Mouse (Mus musculus) embryonic fibroblast, embryonic 13.5 days (primary cell): ENCODE measurements around the gene Mob1a. TPM values are rescaled to one million over a fixed set of nuclear protein-coding genes. Genes with fewer than 3 reads are reported as not detected.

Experiments used
- H3K27ac ChIP-seq: 2 replicates; pipeline ENCODE4 v1.5.1; 2012; ENCODE audit warnings: low read length, control low read depth, inconsistent platforms; ENCODE audit not compliant: insufficient read depth
- H3K4me1 ChIP-seq: 2 replicates; pipeline ENCODE4 v1.6.1; 2011; ENCODE audit warnings: low read length; ENCODE audit not compliant: control insufficient read depth, insufficient read depth
- H3K4me3 ChIP-seq: 2 replicates; pipeline ENCODE4 v1.5.1; 2011; ENCODE audit warnings: mild to moderate bottlenecking, control low read depth, low read length; ENCODE audit not compliant: insufficient read depth
- CTCF ChIP-seq: IDR thresholded peaks from 2 replicates; pipeline ENCODE4 v1.5.1; 2011; ENCODE audit warnings: mild to moderate bottlenecking, control low read depth, low read length, moderate library complexity, borderline replicate concordance; ENCODE audit not compliant: insufficient read depth
- POLR2A ChIP-seq: IDR thresholded peaks from 2 replicates; pipeline ENCODE4 v1.6.1; 2011; ENCODE audit warnings: low read depth, mild to moderate bottlenecking, control low read depth, low read length, moderate library complexity
- polyA plus RNA-seq: library from polyadenylated mRNA; stranded (reverse); fragments of >200 nt; gene quantifications from 2 replicates; pipeline ENCODE4 v1.2.4, GENCODE M21; 2011; ENCODE audit warnings: low read depth; ENCODE audit not compliant: missing spikeins, insufficient read length

The Mob1a gene
- polyA plus RNA-seq, 1 experiment: 148 TPM

DNA sequence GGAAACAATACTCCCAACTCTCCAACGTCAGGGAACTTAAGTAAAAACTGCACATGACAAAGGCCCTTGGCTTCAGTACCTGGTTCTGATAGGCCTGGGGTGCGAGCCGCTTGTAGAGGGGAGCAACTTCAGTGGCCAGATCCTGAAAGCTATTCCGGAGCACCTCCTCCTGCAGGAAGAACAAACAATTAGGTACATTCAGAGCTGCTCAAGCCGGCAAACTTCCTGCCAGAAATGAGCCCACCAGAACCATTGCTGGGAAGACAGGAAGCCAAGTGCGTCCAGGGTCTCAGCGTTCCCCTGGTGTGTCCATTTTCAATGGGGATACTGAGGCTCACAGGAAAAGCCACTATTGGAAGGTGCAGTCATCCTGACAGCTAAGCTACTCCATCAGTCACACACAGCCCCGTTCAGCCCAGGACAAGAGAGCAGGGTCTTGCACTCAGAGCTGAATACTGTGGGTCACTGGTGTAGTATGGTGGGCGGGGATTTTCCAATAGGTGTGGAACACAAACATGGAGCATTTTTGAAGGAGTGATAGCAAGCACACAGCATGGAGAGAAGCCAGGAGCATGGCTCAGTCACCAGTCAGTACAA lies 48.0 kb downstream of the Mob1a start:
- H3K27ac ChIP-seq: no peak overlapping the region

DNA sequence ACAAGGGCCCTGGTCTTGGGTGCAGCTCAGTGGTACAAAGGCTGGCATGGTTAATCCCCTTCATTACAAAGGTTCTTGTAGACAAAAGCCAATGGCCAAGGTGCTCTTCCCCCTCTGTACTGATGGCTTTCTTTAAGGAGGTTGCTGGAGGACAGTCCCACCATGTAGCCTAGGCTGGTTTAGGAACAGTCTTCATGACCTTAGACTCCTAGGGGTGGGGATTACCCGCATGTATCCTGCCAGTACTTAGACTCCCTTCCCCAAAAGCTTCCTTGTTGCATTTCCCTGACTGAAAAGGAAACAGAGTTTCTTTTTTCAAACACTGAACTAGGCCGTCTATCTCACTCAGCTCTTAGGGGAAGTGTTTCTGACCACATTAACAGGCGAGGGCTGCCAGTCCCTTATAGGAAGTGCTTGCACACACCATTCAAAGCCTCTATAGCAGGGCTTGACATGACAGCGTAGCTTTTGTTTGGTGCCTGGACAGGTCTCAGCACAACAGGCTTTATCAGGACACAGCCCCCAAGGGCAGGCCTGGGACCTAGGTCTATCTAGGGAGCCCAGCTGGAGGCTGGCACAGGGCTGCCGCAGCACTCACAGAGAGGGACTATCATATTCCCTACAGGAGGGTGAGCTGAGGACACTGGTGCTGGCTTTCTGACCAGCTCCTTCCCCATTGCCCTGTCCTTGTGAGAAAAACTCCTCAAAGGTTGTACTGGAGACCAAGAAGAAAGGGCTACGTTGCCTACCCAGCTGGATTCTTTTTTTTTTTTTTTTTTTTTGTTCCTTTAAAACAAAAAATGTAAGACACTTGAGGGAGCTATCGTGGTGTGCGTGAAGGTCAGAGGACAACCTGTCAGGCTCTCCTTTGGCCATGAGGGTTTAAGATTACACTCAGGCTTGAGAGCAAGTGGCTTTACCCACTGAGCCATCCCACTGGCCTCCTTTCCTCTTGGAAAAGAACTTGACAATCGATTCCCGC lies 56.0 kb downstream of the Mob1a start:
- Histone ChIP-seq H3K4me1 (no peaks in the 10 kb centered on the region), H3K27ac (no peak overlapping the region), H3K4me3 (no peak overlapping the region)
- TF ChIP-seq CTCF (no peak), POLR2A (no peak)

More for the DNA sequence above, 48.0 kb downstream of the Mob1a start:
- TF ChIP-seq POLR2A (no peak), CTCF (no peak)
- Histone ChIP-seq H3K4me1 (no peaks in the 10 kb centered on the region), H3K4me3 (no peak overlapping the region)

DNA sequence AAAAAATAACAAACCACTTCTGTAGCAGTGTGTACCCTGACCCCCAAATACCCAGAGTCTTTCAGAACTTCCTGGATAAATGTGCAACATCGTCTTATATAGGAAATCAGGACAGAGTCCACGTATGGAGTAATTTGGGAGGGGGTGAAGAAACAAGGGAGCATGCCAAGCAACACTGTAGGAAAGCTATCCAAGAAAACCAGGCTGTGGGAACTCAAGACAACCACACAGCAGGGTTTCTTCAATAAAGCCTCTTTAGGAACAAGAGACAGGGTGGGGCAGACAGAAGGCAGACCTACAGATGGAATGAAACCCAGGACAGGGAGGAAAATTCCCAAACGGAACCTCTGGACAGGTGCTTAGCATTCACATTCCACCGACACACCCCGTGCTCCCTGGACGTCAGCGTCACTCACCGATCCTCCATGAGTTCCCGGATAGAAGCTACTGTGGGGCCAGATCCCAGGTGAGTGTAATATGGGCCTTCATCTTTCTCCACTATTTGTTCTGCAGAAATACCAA lies 59.8 kb downstream of the Mob1a start:
- TF ChIP-seq CTCF (no peak), POLR2A (no peak)
- Histone ChIP-seq H3K27ac (no peak overlapping the region), H3K4me3 (no peak overlapping the region)

DNA sequence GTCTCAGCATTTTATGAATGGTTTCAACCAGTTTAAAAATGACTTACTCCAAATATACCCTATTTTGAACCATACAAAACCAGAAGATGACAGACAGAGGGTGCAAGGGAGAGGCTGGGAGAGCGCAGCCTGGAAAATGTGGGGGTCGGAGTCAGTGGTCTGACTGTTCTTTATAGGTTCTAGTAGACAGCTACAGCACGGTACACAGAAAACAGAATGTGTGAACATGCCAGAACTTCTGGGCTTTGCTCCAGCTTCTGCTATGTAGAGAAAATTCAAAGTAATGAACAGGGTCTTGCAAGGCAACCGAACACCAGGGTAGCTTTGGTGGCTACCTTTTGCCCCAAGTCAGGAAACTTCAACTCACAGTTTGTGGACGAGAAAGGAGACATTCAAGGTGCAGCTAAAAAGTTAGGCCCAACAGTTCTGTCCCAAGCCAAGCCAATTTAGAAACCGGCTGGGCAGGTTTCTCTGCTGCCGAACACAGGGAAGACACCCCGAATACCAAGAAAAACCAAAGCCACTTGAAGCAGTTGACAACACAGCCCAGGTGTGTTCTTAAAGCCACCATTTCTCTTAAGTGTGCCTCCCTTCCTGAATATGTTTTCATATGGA lies 66.5 kb downstream of the Mob1a start:
- H3K4me1 ChIP-seq: no peaks in the 10 kb centered on the region
- H3K4me3 ChIP-seq: no peak overlapping the region
- no peak for TF ChIP-seq POLR2A
- TF ChIP-seq CTCF: no peak
- H3K27ac ChIP-seq: no peak overlapping the region

More for the DNA sequence above, 59.8 kb downstream of the Mob1a start:
- no peaks in the 10 kb centered on the region for H3K4me1 ChIP-seq

Other genes starting within 250 kb of the Mob1a start
- gene Pcgf1, start 248.1 kb upstream of the Mob1a start, polyA plus RNA-seq: 12.1 and 15.2 TPM in 2 replicates
- not detected in 2 replicates for gene Lbx2, start 239.6 kb upstream of the Mob1a start, polyA plus RNA-seq
- gene Ccdc142, start 224.4 kb upstream of the Mob1a start, polyA plus RNA-seq: 0.60 TPM in 1 of 2 replicates, not detected in the other
- 1.2 and 1.9 TPM in 2 replicates for gene Gm42688, start 224.4 kb upstream of the Mob1a start, polyA plus RNA-seq
- gene Mrpl53, start 217.0 kb upstream of the Mob1a start, polyA plus RNA-seq: 41.9 and 42.7 TPM in 2 replicates
- 28.0 TPM in 2 replicates for gene Mogs, start 210.5 kb upstream of the Mob1a start, polyA plus RNA-seq
- gene Wbp1, start 204.5 kb upstream of the Mob1a start, polyA plus RNA-seq: 37.3 and 44.5 TPM in 2 replicates
- 6.6 and 7.4 TPM in 2 replicates for gene Ino80b, start 200.6 kb upstream of the Mob1a start, polyA plus RNA-seq
- gene Rtkn, start 190.6 kb upstream of the Mob1a start, polyA plus RNA-seq: 13.4 and 15.4 TPM in 2 replicates
- 5.4 TPM in 2 replicates for gene Wdr54, start 169.6 kb upstream of the Mob1a start, polyA plus RNA-seq
- gene 1700003E16Rik, start 169.6 kb upstream of the Mob1a start, polyA plus RNA-seq: 0.51 and 0.70 TPM in 2 replicates
- 92.5 and 98.8 TPM in 2 replicates for gene Dctn1, start 160.1 kb upstream of the Mob1a start, polyA plus RNA-seq
- gene Slc4a5, start 106.2 kb upstream of the Mob1a start, polyA plus RNA-seq: not detected in 2 replicates
- gene Mthfd2, start 108 bp upstream of the Mob1a start, polyA plus RNA-seq: 123 and 138 TPM in 2 replicates
- 86.0 and 88.1 TPM in 2 replicates for gene Bola3, start 23.1 kb downstream of the Mob1a start, polyA plus RNA-seq
- gene Tet3, start 133.1 kb downstream of the Mob1a start, polyA plus RNA-seq: 13.8 and 18.6 TPM in 2 replicates
- 27.6 and 39.7 TPM in 2 replicates for gene Dguok, start 181.0 kb downstream of the Mob1a start, polyA plus RNA-seq
- 517 and 617 TPM in 2 replicates for gene Actg2, start 210.2 kb downstream of the Mob1a start, polyA plus RNA-seq
- gene Stambp, start 246.7 kb downstream of the Mob1a start, polyA plus RNA-seq: 24.6 and 32.3 TPM in 2 replicates